Comparison of ENCODE assay signal across 8 mouse cellular contexts in the genomic region with DNA sequence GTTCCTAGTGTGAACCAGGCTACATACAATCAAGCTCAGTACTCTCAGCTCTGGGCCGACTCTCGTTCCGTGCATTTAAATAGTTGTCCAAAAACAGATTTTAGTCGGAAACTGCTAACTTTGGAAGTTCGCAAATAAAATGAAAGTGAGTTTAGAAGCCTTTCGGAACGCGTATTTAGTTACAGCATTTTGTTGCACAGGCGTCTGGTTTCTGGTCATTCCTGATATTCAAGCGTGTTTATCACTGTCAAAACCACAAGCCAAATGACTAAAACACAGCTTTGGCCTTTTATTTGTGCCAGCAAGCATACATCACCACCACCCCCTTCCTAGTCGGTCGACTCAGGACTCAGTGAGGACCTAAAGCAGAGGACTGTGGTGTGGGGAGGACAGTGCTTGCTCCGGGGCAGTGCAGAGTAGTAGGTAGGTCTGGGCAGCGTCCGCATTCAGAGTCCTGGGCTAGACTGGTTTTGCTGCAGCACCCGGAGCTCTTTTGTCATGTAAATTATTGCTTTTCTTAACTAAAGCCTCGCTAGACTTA. TPM values are rescaled to one million over a fixed set of nuclear protein-coding genes. Genes with fewer than 3 reads are reported as not detected.
DNase-seq lines count a peak whose midpoint lies in the region; ATAC-seq and TF ChIP-seq lines count a peak whose summit lies in the region.

No protein-coding gene starts in this region.

- no peak for ATAC-seq in limb, embryonic 15.5 days (ENCODE audit: insufficient number of reproducible peaks, low FRiP score, low TSS enrichment, low read depth)

- DNase-seq in gastrocnemius, adult 2 months: no peak
- DNase-seq in gastrocnemius, adult 18-20 months (ENCODE audit: low spot score): no peak
- peak; percentile 59 for DNase-seq in embryo, embryonic 10.5 days (ENCODE audit: low spot score)
- peak; percentile 44 to 59 for DNase-seq in heart, postnatal 10 days
- DNase-seq in gastrocnemius, postnatal 4 days (ENCODE audit: low spot score in 2 of 2): no peak

- no peaks in the 10 kb centered on the region for H3K4me1 ChIP-seq in ES-Bruce4 (ENCODE audit: control insufficient read depth, insufficient read depth, low read length)
- peaks cover 40% of the 10 kb centered on the region for H3K4me1 ChIP-seq in limb, embryonic 15.5 days

- no peaks in the 10 kb centered on the region for H3K9me3 ChIP-seq in ES-Bruce4 (replicated peaks; ENCODE audit: control insufficient read depth, insufficient read depth, low read length, poor library complexity, severe bottlenecking)
- H3K9me3 ChIP-seq in limb, embryonic 15.5 days: no peaks in the 10 kb centered on the region

- H3K36me3 ChIP-seq in ES-Bruce4 (ENCODE audit: control insufficient read depth, insufficient read depth, low read length, poor library complexity, severe bottlenecking): no peaks in the 10 kb centered on the region
- no peaks in the 10 kb centered on the region for H3K36me3 ChIP-seq in limb, embryonic 15.5 days
- no peaks in the 10 kb centered on the region for H3K36me3 ChIP-seq in myocyte (ENCODE audit: control insufficient read depth, insufficient read depth)

- peaks cover 5% of the 10 kb centered on the region for H3K79me2 ChIP-seq in myocyte (ENCODE audit: control insufficient read depth, insufficient read depth)

- no peak for TF ChIP-seq CTCF in gastrocnemius, adult 2 months (IDR thresholded peaks at IDR 0.05)
- no peak for TF ChIP-seq CTCF in ES-Bruce4 (IDR thresholded peaks at IDR 0.05; ENCODE audit: low read depth, low read length)

- peak; percentile 84; the same call in 1 of the 2 replicates for TF ChIP-seq EP300 in ES-Bruce4 (IDR thresholded peaks at IDR 0.05; ENCODE audit: insufficient read depth, low read depth, low read length)

- H3K4me2 ChIP-seq in limb, embryonic 15.5 days: peak overlapping the region; percentile 99
- H3K4me2 ChIP-seq in myocyte (ENCODE audit: low read depth): peak overlapping the region; percentile 95

- H3K27me3 ChIP-seq in ES-Bruce4 (ENCODE audit: control insufficient read depth, insufficient read depth, low read length, poor library complexity, severe bottlenecking): no peaks in the 10 kb centered on the region
- H3K27me3 ChIP-seq in limb, embryonic 15.5 days: peaks cover 17% of the 10 kb centered on the region
- no peaks in the 10 kb centered on the region for H3K27me3 ChIP-seq in myocyte (ENCODE audit: control insufficient read depth, insufficient read depth, insufficient read length)

- H3K9ac ChIP-seq in ES-Bruce4 (ENCODE audit: low read depth, poor library complexity, severe bottlenecking): peak overlapping the region; percentile 66; the same call in 1 of the 2 replicates
- peak overlapping the region; percentile 50; the same call in 1 of the 2 replicates for H3K9ac ChIP-seq in limb, embryonic 15.5 days

- intact Hi-C loops in gastrocnemius, adult 2 months (cut with DNase I): loop anchor here (2.0 to 5.0 kb wide), 2 partner anchors 33 to 124 kb away; no protein-coding TSS in a partner anchor
- intact Hi-C loops in heart, postnatal 10 days (cut with DNase I): loop anchor here (2.0 kb wide), 1 partner anchor 30 kb away; no protein-coding TSS in a partner anchor

- peak overlapping the region; percentile 92 for H3K27ac ChIP-seq in gastrocnemius, adult 2 months
- peak overlapping the region; percentile 62 for H3K27ac ChIP-seq in ES-Bruce4 (ENCODE audit: insufficient read depth, low read length)
- peak overlapping the region; percentile 90 for H3K27ac ChIP-seq in limb, embryonic 15.5 days

- H3K4me3 ChIP-seq in gastrocnemius, adult 2 months: peak overlapping the region; percentile 75
- H3K4me3 ChIP-seq in ES-Bruce4 (ENCODE audit: low read depth, low read length): peak overlapping the region; percentile 64
- H3K4me3 ChIP-seq in limb, embryonic 15.5 days: peak overlapping the region; percentile 67
- H3K4me3 ChIP-seq in myocyte: peak overlapping the region; percentile 49

- peak overlapping the region; percentile 3 for H3ac ChIP-seq in myocyte (ENCODE audit: control insufficient read depth, insufficient read length)

- no peak for TF ChIP-seq POLR2A in ES-Bruce4 (IDR thresholded peaks at IDR 0.05; ENCODE audit: insufficient read depth, low read length)
- TF ChIP-seq POLR2A in myocyte (IDR thresholded peaks at IDR 0.05; ENCODE audit: insufficient read length, low read depth): no peak

- WGBS in limb, embryonic 15.5 days: 2% methylated on average over 17 of the region's 17 CpGs

TF ChIP-seq in myocyte, 11 proteins besides CTCF, POLR2A, EP300 and RAD21:
- TF ChIP-seq USF1 (IDR thresholded peaks at IDR 0.05; ENCODE audit: low read depth) (no peak), CEBPB (IDR thresholded peaks at IDR 0.05; ENCODE audit: insufficient read depth, poor library complexity, severe bottlenecking) (no peak), TCF12 (IDR thresholded peaks at IDR 0.05; ENCODE audit: insufficient read depth, poor library complexity, severe bottlenecking) (no peak), MYOG (IDR thresholded peaks at IDR 0.05; ENCODE audit: control insufficient read depth in 1 of 3, insufficient read depth in 1 of 3, insufficient read length in 2 of 3, low read depth in 2 of 3) (no peak), POLR2AphosphoS2 (IDR thresholded peaks at IDR 0.05; ENCODE audit: insufficient read length, low read depth) (no peak), E2F4 (IDR thresholded peaks at IDR 0.05; ENCODE audit: insufficient read depth) (no peak), TCF3 (IDR thresholded peaks at IDR 0.05; ENCODE audit: insufficient read length, low read depth) (no peak), MAX (IDR thresholded peaks at IDR 0.05; ENCODE audit: low read depth) (no peak), MYOD1 (IDR thresholded peaks at IDR 0.05; ENCODE audit: control insufficient read depth in 1 of 3, insufficient read length in 2 of 3, low read depth in 2 of 3) (no peak), REST (IDR thresholded peaks at IDR 0.05; ENCODE audit: insufficient read depth, insufficient read length) (no peak), SRF (IDR thresholded peaks at IDR 0.05; ENCODE audit: control insufficient read depth, insufficient read length, low read depth) (no peak)

RNA-seq across cellular contexts. Expression of a gene that starts 2.2 kb away (rescaled TPM):
- total RNA-seq in gastrocnemius, adult 2 months (2021): 1 to 10 TPM; 7.1 to 8.8 TPM
- total RNA-seq in gastrocnemius, adult 18-20 months (2021): 1 to 10 TPM; 6.2 to 8.3 TPM
- 24.5 and 27.2 TPM in 2 replicates for polyA plus RNA-seq in ES-Bruce4 (2011; ENCODE audit: insufficient read depth, insufficient read length, low read depth, missing spikeins)
- total RNA-seq in heart, postnatal 10 days (2021): 100 to 1,000 TPM; 126 to 144 TPM
- polyA plus RNA-seq in limb, embryonic 15.5 days (2015; fragmentation: Nextera tagmentation; extraction: Ambion mirVana): 18.3 and 19.6 TPM in 2 replicates
- 13.5 TPM for polyA plus RNA-seq in myocyte (2012; fragmentation: generic; extraction: Trizol)
- total RNA-seq in gastrocnemius, postnatal 4 days (2021): 10 to 100 TPM; 52.0 to 67.5 TPM

RNA-seq across cellular contexts. Expression of a gene that starts 41.5 kb away (rescaled TPM):
- 1 to 10 TPM; 3.3 to 4.9 TPM for total RNA-seq in gastrocnemius, adult 2 months (2021)
- total RNA-seq in gastrocnemius, adult 18-20 months (2021): 1 to 10 TPM; 4.1 to 4.5 TPM
- polyA plus RNA-seq in ES-Bruce4 (2011; ENCODE audit: insufficient read depth, insufficient read length, low read depth, missing spikeins) (6.4 and 8.0 TPM in 2 replicates), myocyte (2012; fragmentation: generic; extraction: Trizol) (6.3 TPM)
- 1 to 10 TPM; 3.8 to 3.9 TPM for total RNA-seq in heart, postnatal 10 days (2021)
- polyA plus RNA-seq in limb, embryonic 15.5 days (2015; fragmentation: Nextera tagmentation; extraction: Ambion mirVana): 10.4 and 10.5 TPM in 2 replicates
- total RNA-seq in gastrocnemius, postnatal 4 days (2021): 1 to 10 TPM; 5.9 to 6.1 TPM

RNA-seq across cellular contexts. Expression of a gene that starts 41.6 kb away (rescaled TPM):
- total RNA-seq in gastrocnemius, adult 2 months (2021): 10 to 100 TPM; 55.5 to 67.3 TPM
- 10 to 100 TPM; 57.3 to 65.9 TPM for total RNA-seq in gastrocnemius, adult 18-20 months (2021)
- 77.6 and 85.1 TPM in 2 replicates for polyA plus RNA-seq in ES-Bruce4 (2011; ENCODE audit: insufficient read depth, insufficient read length, low read depth, missing spikeins)
- 10 to 100 TPM; 79.0 to 79.6 TPM for total RNA-seq in heart, postnatal 10 days (2021)
- 108 and 118 TPM in 2 replicates for polyA plus RNA-seq in limb, embryonic 15.5 days (2015; fragmentation: Nextera tagmentation; extraction: Ambion mirVana)
- polyA plus RNA-seq in myocyte (2012; fragmentation: generic; extraction: Trizol): 81.2 TPM
- 10 to 100 TPM; 63.7 to 67.5 TPM for total RNA-seq in gastrocnemius, postnatal 4 days (2021)

Comparison
In these comparisons a context has a peak if more than half of its experiments do, and no peak if none do; other contexts are left out.
1. RNA of a gene that starts 2.2 kb away (total RNA-seq): 126 to 144 TPM in heart, postnatal 10 days and 52.0 to 67.5 TPM in gastrocnemius, postnatal 4 days; 7.1 to 8.8 TPM in gastrocnemius, adult 2 months and 6.2 to 8.3 TPM in gastrocnemius, adult 18-20 months; every median in the first group is over 4 times any median in the second.
2. DNase-seq: peak in embryo, embryonic 10.5 days (single experiment) and heart, postnatal 10 days (2 of 2); none in gastrocnemius, adult 2 months (single experiment), gastrocnemius, adult 18-20 months (single experiment) and gastrocnemius, postnatal 4 days (0 of 2).
3. Peak in every context shown above with its lines, with median percentiles within 50 percentile points of each other: H3K27ac ChIP-seq and H3K4me3 ChIP-seq.